Mouse (Mus musculus) lung, embryonic 14.5 days (tissue): ENCODE results near the gene Creb5. TPM values are rescaled to one million over a fixed set of nuclear protein-coding genes. Genes with fewer than 3 reads are reported as not detected.

Experiments
- ATAC-seq: fragments of 200-750 bp; cut with Nextera tagmentation; 2 replicates; pipeline ENCODE4 v1.8.0; 2017; ENCODE audit warnings: mild to moderate bottlenecking, moderate TSS enrichment, moderate library complexity; ENCODE audit not compliant: insufficient read depth
- DNase-seq: peaks from one replicate; pipeline ENCODE4 v3.0.0-alpha.2; 2015
- H3K27ac ChIP-seq: fragments of 300-500 bp; sonication (generic); 2 replicates; pipeline ENCODE4 v1.5.1; 2014; ENCODE audit warnings: low read depth, mild to moderate bottlenecking, moderate library complexity
- H3K27me3 ChIP-seq: fragments of 300-500 bp; sonication (generic); 2 replicates; pipeline ENCODE4 v1.6.1; 2014; ENCODE audit warnings: low read length, control low read depth; ENCODE audit not compliant: insufficient read depth
- H3K36me3 ChIP-seq: fragments of 300-500 bp; sonication (generic); 2 replicates; pipeline ENCODE4 v1.6.1; 2014; ENCODE audit warnings: control low read depth; ENCODE audit not compliant: insufficient read depth
- H3K4me1 ChIP-seq: fragments of 300-500 bp; sonication (generic); 2 replicates; pipeline ENCODE4 v1.6.1; 2014; ENCODE audit warnings: antibody characterized with exemption, control low read depth; ENCODE audit not compliant: insufficient read depth
- H3K4me2 ChIP-seq: fragments of 300-500 bp; sonication (generic); 2 replicates; pipeline ENCODE4 v1.6.1; 2014; ENCODE audit warnings: mild to moderate bottlenecking
- H3K4me3 ChIP-seq: fragments of 300-500 bp; sonication (generic); 2 replicates; pipeline ENCODE4 v1.5.1; 2014; ENCODE audit warnings: low read depth, low read length
- H3K9ac ChIP-seq: fragments of 300-500 bp; sonication (generic); 2 replicates; pipeline ENCODE4 v1.6.1; 2014
- H3K9me3 ChIP-seq: fragments of 300-500 bp; sonication (generic); 2 replicates; pipeline ENCODE4 v1.6.1; 2016; ENCODE audit warnings: low read depth, low read length, control low read depth
- CTCF ChIP-seq: IDR thresholded peaks from 2 replicates; pipeline ENCODE4 v1.5.1; 2016; ENCODE audit warnings: antibody characterized with exemption, low read depth
- WGBS: fragments of 180-500 bp; shearing (Covaris S2); extraction: QIAGEN DNeasy Blood & Tissue Kit; methylation state at CpG from one replicate; pipeline ENCODE4 v1.1.7; 2014; 5-methylcytosine and 5-hydroxymethylcytosine counted together
- polyA plus RNA-seq: library from polyadenylated mRNA; unstranded; fragments of >200 nt; fragmentation: Nextera tagmentation; extraction: Ambion mirVana; gene quantifications from 2 replicates; pipeline ENCODE4 v1.2.1, GENCODE M21; 2014

The Creb5 gene
- polyA plus RNA-seq, 1 experiment from 2014 or later: 6.4 TPM

GRCm38 (mm10) chr6:53319543-53320325, 32.7 kb downstream of the Creb5 start:
- ATAC-seq (no peak), DNase-seq (peak; percentile 64)
- Histone ChIP-seq H3K4me2 (no peak overlapping the region), H3K9ac (no peak overlapping the region), H3K4me3 (no peak overlapping the region), H3K9me3 (no peaks in the 10 kb centered on the region), H3K36me3 (no peaks in the 10 kb centered on the region), H3K27me3 (no peaks in the 10 kb centered on the region), H3K4me1 (no peaks in the 10 kb centered on the region), H3K27ac (no peak overlapping the region)
- 55% methylated on average over 17 of the region's 17 CpGs for WGBS
- TF ChIP-seq CTCF: no peak

GRCm38 (mm10) chr6:53337398-53337797, 50.3 kb downstream of the Creb5 start:
- DNase-seq (peak; percentile 49), ATAC-seq (peak; percentile 86; the same call in 1 of the 2 replicates)
- Histone ChIP-seq H3K4me3 (no peak overlapping the region), H3K9ac (peak overlapping the region; percentile 13; the same call in 1 of the 2 replicates), H3K4me1 (no peaks in the 10 kb centered on the region), H3K27me3 (no peaks in the 10 kb centered on the region), H3K27ac (no peak overlapping the region), H3K9me3 (no peaks in the 10 kb centered on the region), H3K4me2 (peak overlapping the region; percentile 22; the same call in 1 of the 2 replicates), H3K36me3 (no peaks in the 10 kb centered on the region)
- 15% methylated on average over 9 of the region's 9 CpGs for WGBS
- no peak for TF ChIP-seq CTCF

- ATAC-seq (no peak), DNase-seq (no peak)
- TF ChIP-seq CTCF: no peak
- 82% methylated on average over 9 of the region's 9 CpGs for WGBS
- H3K4me1 ChIP-seq: no peaks in the 10 kb centered on the region
- H3K4me2 ChIP-seq: no peak overlapping the region
- no peak overlapping the region for H3K4me3 ChIP-seq
- H3K9me3 ChIP-seq: no peaks in the 10 kb centered on the region
- no peaks in the 10 kb centered on the region for H3K27me3 ChIP-seq
- no peak overlapping the region for H3K27ac ChIP-seq
- H3K36me3 ChIP-seq: no peaks in the 10 kb centered on the region
- H3K9ac ChIP-seq: no peak overlapping the region
These were observed 65.4 kb downstream of the Creb5 start for GRCm38 (mm10) chr6:53352311-53352960.

GRCm38 (mm10) chr6:53356328-53356727, 69.3 kb downstream of the Creb5 start:
- H3K27me3 ChIP-seq: no peaks in the 10 kb centered on the region
- ATAC-seq (no peak), DNase-seq (no peak)
- no peaks in the 10 kb centered on the region for H3K9me3 ChIP-seq
- H3K4me1 ChIP-seq: no peaks in the 10 kb centered on the region
- H3K27ac ChIP-seq: no peak overlapping the region
- H3K4me3 ChIP-seq: no peak overlapping the region
- no peak overlapping the region for H3K4me2 ChIP-seq
- no peaks in the 10 kb centered on the region for H3K36me3 ChIP-seq
- H3K9ac ChIP-seq: no peak overlapping the region
- 88% methylated on average over 1 of the region's 1 CpGs for WGBS
- TF ChIP-seq CTCF: peak; percentile 24

- no peaks in the 10 kb centered on the region for H3K9me3 ChIP-seq
- H3K27ac ChIP-seq: 0 out of 2 replicates have a peak overlapping the region, but pooled peaks have one; percentile 38
- 31% methylated on average over 5 of the region's 5 CpGs for WGBS
- no peak overlapping the region for H3K4me2 ChIP-seq
- no peak overlapping the region for H3K4me3 ChIP-seq
- peak; percentile 41 for DNase-seq
- ATAC-seq: no peak
- no peaks in the 10 kb centered on the region for H3K36me3 ChIP-seq
- no peak overlapping the region for H3K9ac ChIP-seq
- TF ChIP-seq CTCF: no peak
- peaks cover 9% of the 10 kb centered on the region; the same call in 1 of the 2 replicates for H3K4me1 ChIP-seq
- H3K27me3 ChIP-seq: no peaks in the 10 kb centered on the region
These were observed 76.5 kb downstream of the Creb5 start for GRCm38 (mm10) chr6:53363535-53363934.

- TF ChIP-seq CTCF: no peak
- 4% methylated on average over 4 of the region's 4 CpGs for WGBS
- peaks cover 9% of the 10 kb centered on the region; the same call in 1 of the 2 replicates for H3K4me1 ChIP-seq
- H3K4me3 ChIP-seq: no peak overlapping the region
- H3K27ac ChIP-seq: 0 out of 2 replicates have a peak overlapping the region, but pooled peaks have one; percentile 38
- H3K4me2 ChIP-seq: no peak overlapping the region
- no peaks in the 10 kb centered on the region for H3K9me3 ChIP-seq
- no peak overlapping the region for H3K9ac ChIP-seq
- DNase-seq: peak; percentile 49
- H3K27me3 ChIP-seq: no peaks in the 10 kb centered on the region
- ATAC-seq: peak; percentile 49; the same call in 1 of the 2 replicates
- no peaks in the 10 kb centered on the region for H3K36me3 ChIP-seq
These were observed 76.9 kb downstream of the Creb5 start for GRCm38 (mm10) chr6:53363981-53364391.

- ATAC-seq (no peak), DNase-seq (no peak)
- no peak overlapping the region for H3K4me2 ChIP-seq
- 80% methylated on average over 5 of the region's 5 CpGs for WGBS
- H3K27me3 ChIP-seq: no peaks in the 10 kb centered on the region
- no peak overlapping the region for H3K4me3 ChIP-seq
- no peak overlapping the region for H3K9ac ChIP-seq
- no peaks in the 10 kb centered on the region for H3K36me3 ChIP-seq
- no peaks in the 10 kb centered on the region; the same call in 1 of the 2 replicates for H3K4me1 ChIP-seq
- no peak overlapping the region for H3K27ac ChIP-seq
- no peaks in the 10 kb centered on the region for H3K9me3 ChIP-seq
- no peak for TF ChIP-seq CTCF
These were observed 82.1 kb downstream of the Creb5 start for GRCm38 (mm10) chr6:53369147-53369546.
